Mouse (Mus musculus): Measurements from ENCODE around the gene Cox7a1. TPM values are rescaled to one million over a fixed set of nuclear protein-coding genes. Genes with fewer than 3 reads are reported as not detected.
"Not testable (repeated sequence)": the region's sequence is repeated elsewhere in the genome, so short reads cannot be mapped to it uniquely, and the experiment has no call there.

Cox7a1 gene
- polyA plus RNA-seq, 1 experiment, result 112 TPM

DNA sequence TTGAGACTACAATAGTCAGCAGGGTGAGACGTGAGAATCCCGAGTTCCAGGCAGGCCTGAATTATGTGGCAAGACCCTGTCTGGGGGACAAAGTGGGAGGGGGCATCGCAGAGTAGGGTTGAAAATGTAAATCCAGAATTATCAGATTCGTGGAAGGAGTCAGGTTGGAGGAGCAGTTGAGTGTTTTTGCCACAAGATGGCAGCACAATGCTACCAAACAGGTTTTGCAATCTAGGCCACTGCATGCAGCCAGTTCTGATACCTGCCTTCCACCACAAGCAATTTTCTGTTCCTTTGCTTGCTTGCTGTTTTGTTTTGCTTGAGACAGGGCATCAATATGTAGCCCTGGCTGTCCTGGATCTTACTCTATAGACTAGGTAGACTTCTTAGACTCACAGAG lies 2.6 kb upstream of the Cox7a1 start:
- peaks cover 10% of the 10 kb centered on the region for H3K36me3 ChIP-seq (ENCODE audit: control insufficient read depth, insufficient read depth)
- H3K79me2 ChIP-seq (ENCODE audit: control insufficient read depth, insufficient read depth), result no peaks in the 10 kb centered on the region
- H3K4me2 ChIP-seq (ENCODE audit: low read depth), result no peak overlapping the region
- H3K27me3 ChIP-seq (ENCODE audit: control insufficient read depth, insufficient read depth, insufficient read length), result no peaks in the 10 kb centered on the region
- H3K4me3 ChIP-seq, result no peak overlapping the region
- TF ChIP-seq MAX (IDR thresholded peaks at IDR 0.05; ENCODE audit: low read depth) (no peak), TCF12 (IDR thresholded peaks at IDR 0.05; ENCODE audit: insufficient read depth, poor library complexity, severe bottlenecking) (no peak), MYOD1 (IDR thresholded peaks at IDR 0.05; ENCODE audit: control insufficient read depth in 1 of 3, insufficient read length in 2 of 3, low read depth in 2 of 3) (no peak), USF1 (IDR thresholded peaks at IDR 0.05; ENCODE audit: low read depth) (no peak), CEBPB (IDR thresholded peaks at IDR 0.05; ENCODE audit: insufficient read depth, poor library complexity, severe bottlenecking) (no peak), POLR2AphosphoS2 (IDR thresholded peaks at IDR 0.05; ENCODE audit: insufficient read length, low read depth) (no peak), TCF3 (IDR thresholded peaks at IDR 0.05; ENCODE audit: insufficient read length, low read depth) (no peak), REST (IDR thresholded peaks at IDR 0.05; ENCODE audit: insufficient read depth, insufficient read length) (no peak), E2F4 (IDR thresholded peaks at IDR 0.05; ENCODE audit: insufficient read depth) (no peak)
- no peak overlapping the region for H3ac ChIP-seq (ENCODE audit: control insufficient read depth, insufficient read length)

DNA sequence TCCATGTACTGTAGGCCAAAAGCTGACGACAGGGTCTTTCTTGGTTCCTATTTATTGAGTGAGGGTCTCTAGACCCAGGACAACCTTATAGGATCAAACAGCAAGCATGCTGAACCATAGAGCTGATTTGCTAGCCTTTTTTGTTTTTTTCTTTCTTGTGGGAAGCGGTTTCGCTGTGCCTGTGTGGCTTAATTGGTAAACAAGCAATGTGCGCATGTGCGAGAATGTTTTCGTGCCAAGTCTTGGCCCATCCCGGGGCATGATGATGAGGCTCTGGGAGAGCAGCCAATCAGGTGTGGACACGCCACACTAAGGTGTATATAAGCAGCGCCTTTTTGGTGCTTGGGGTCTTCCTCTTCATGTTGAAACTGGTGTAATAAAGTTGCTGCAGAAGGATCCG lies 2.0 kb upstream of the Cox7a1 start:
- H3K36me3 ChIP-seq (ENCODE audit: control insufficient read depth, insufficient read depth), result peaks cover 13% of the 10 kb centered on the region
- not testable (repeated sequence) for H3K4me3 ChIP-seq; H3K79me2 ChIP-seq (ENCODE audit: control insufficient read depth, insufficient read depth); H3K27me3 ChIP-seq (ENCODE audit: control insufficient read depth, insufficient read depth, insufficient read length); H3K4me2 ChIP-seq (ENCODE audit: low read depth); H3ac ChIP-seq (ENCODE audit: control insufficient read depth, insufficient read length)

- H3K4me3 ChIP-seq; H3K79me2 ChIP-seq (ENCODE audit: control insufficient read depth, insufficient read depth); H3K27me3 ChIP-seq (ENCODE audit: control insufficient read depth, insufficient read depth, insufficient read length); H3ac ChIP-seq (ENCODE audit: control insufficient read depth, insufficient read length); H3K4me2 ChIP-seq (ENCODE audit: low read depth): not testable (repeated sequence)
- H3K36me3 ChIP-seq (ENCODE audit: control insufficient read depth, insufficient read depth), result peaks cover 23% of the 10 kb centered on the region
Measured at GRCm38 (mm10) chr7:30183189-30183588, 755 bp upstream of the Cox7a1 start.

DNA sequence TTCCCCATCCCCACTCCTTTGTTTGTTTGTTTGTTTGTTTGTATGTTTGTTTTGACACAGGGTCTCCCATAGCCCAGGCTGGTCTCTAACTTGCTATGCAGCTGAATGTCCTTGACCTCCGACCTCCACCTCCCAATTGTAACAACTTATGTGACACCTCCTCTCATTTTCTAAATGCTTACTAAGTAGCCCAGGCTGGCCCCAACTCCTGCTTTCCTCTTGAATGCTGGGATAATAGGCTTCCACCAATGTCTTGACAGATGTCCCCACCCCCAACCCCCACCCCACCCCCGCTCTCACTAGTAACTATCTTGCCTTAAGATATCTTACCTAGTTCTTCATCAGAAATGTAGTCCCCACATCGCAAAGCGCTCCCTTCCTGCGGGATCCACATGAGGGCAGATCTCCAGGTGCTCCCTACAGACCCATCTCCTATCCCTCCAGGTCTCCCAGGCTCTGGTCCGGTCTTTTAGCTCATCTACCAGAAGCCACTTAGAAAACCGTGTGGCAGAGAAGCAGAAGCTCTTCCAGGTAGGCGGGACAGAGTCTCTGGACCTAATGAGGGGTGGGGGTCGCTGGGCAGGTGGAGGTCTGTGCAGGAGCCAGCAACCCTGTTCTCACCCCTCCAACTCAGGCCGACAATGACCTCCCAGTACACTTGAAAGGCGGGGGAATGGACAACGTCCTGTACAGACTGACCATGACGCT lies 851 bp downstream of the Cox7a1 start:
- peak overlapping the region; percentile 66 for H3K4me2 ChIP-seq (ENCODE audit: low read depth)
- H3ac ChIP-seq (ENCODE audit: control insufficient read depth, insufficient read length), result no peak overlapping the region
- no peak overlapping the region for H3K4me3 ChIP-seq
- no peaks in the 10 kb centered on the region for H3K27me3 ChIP-seq (ENCODE audit: control insufficient read depth, insufficient read depth, insufficient read length)
- H3K79me2 ChIP-seq (ENCODE audit: control insufficient read depth, insufficient read depth), result no peaks in the 10 kb centered on the region
- TF ChIP-seq MAX (IDR thresholded peaks at IDR 0.05; ENCODE audit: low read depth) (no peak), POLR2AphosphoS2 (IDR thresholded peaks at IDR 0.05; ENCODE audit: insufficient read length, low read depth) (peak; percentile 45)
- peaks cover 28% of the 10 kb centered on the region for H3K36me3 ChIP-seq (ENCODE audit: control insufficient read depth, insufficient read depth)

DNA sequence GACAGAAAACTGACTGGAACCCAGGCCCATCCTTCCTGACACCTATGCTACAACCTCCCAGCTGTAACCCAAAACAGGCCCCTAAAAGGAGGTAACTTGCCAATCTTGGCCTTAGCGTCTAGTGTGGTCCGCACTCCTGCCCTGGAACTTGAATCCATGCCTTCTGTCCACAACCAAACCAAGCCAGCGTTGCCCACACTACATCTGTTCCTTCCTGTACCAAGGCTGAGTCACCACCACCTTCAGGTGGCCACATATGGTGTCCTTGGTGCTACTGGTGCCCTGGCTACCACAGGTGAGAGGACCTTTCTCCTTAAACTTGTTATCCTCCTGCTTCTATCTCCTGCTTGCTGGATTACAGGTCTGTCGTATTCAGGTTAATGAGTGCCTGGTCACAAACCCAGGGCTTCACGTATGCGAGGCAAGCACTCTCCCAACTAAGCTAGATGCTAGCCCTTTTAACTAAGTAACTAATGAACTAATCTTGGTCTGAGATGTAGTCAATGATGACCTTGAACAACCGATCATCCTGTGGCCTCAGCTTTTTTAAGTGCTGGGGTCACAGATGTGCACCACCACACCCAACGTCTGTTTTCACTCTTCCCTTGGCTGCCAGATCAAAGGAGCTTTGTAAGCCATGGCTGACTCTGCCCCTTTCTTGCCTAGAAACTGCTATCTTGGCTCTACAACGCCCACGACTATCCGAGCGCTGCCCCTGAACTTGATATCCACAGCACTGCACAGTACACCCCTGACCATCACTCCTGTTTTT lies 4.6 kb downstream of the Cox7a1 start:
- Histone ChIP-seq H3ac (ENCODE audit: control insufficient read depth, insufficient read length) (no peak overlapping the region), H3K79me2 (ENCODE audit: control insufficient read depth, insufficient read depth) (peaks cover 15% of the 10 kb centered on the region), H3K27me3 (ENCODE audit: control insufficient read depth, insufficient read depth, insufficient read length) (no peaks in the 10 kb centered on the region), H3K4me3 (no peak overlapping the region), H3K4me2 (ENCODE audit: low read depth) (no peak overlapping the region), H3K36me3 (ENCODE audit: control insufficient read depth, insufficient read depth) (peaks cover 34% of the 10 kb centered on the region)
- TF ChIP-seq POLR2A (IDR thresholded peaks at IDR 0.05; ENCODE audit: insufficient read length, low read depth) (no peak), SRF (IDR thresholded peaks at IDR 0.05; ENCODE audit: control insufficient read depth, insufficient read length, low read depth) (no peak), MYOD1 (IDR thresholded peaks at IDR 0.05; ENCODE audit: control insufficient read depth in 1 of 3, insufficient read length in 2 of 3, low read depth in 2 of 3) (peak in 1 of 3 experiments; percentile 43), USF1 (IDR thresholded peaks at IDR 0.05; ENCODE audit: low read depth) (no peak), E2F4 (IDR thresholded peaks at IDR 0.05; ENCODE audit: insufficient read depth) (no peak), REST (IDR thresholded peaks at IDR 0.05; ENCODE audit: insufficient read depth, insufficient read length) (no peak), TCF12 (IDR thresholded peaks at IDR 0.05; ENCODE audit: insufficient read depth, poor library complexity, severe bottlenecking) (no peak), CEBPB (IDR thresholded peaks at IDR 0.05; ENCODE audit: insufficient read depth, poor library complexity, severe bottlenecking) (no peak), MYOG (IDR thresholded peaks at IDR 0.05; ENCODE audit: control insufficient read depth in 1 of 3, insufficient read depth in 1 of 3, insufficient read length in 2 of 3, low read depth in 2 of 3) (no peak), MAX (IDR thresholded peaks at IDR 0.05; ENCODE audit: low read depth) (no peak), POLR2AphosphoS2 (IDR thresholded peaks at IDR 0.05; ENCODE audit: insufficient read length, low read depth) (peak; percentile 32), TCF3 (IDR thresholded peaks at IDR 0.05; ENCODE audit: insufficient read length, low read depth) (no peak)

All from myocyte (in vitro differentiated cells).